Mouse (Mus musculus) intestine, embryonic 16.5 days (tissue): ENCODE data around the gene Cc2d1a. TPM values are rescaled to one million over a fixed set of nuclear protein-coding genes. Genes with fewer than 3 reads are reported as not detected.
A peak's percentile ranks its signal among the peaks of the same experiment; 100 is the strongest.

Experiments used
- ATAC-seq: fragments of 200-750 bp; cut with Nextera tagmentation; 2 replicates; pipeline ENCODE4 v1.8.0; 2017; ENCODE audit warnings: moderate TSS enrichment, moderate library complexity
- H3K27ac ChIP-seq: fragments of 300-500 bp; sonication (generic); 2 replicates; pipeline ENCODE4 v1.5.1; 2014; ENCODE audit warnings: mild to moderate bottlenecking, low read length
- H3K27me3 ChIP-seq: fragments of 300-500 bp; sonication (generic); replicated peaks from 2 replicates; pipeline ENCODE4 v1.6.1; 2014; ENCODE audit warnings: low read length, control low read depth, mixed read lengths; ENCODE audit not compliant: control insufficient read depth, insufficient read depth
- H3K36me3 ChIP-seq: fragments of 300-500 bp; sonication (generic); 2 replicates; pipeline ENCODE4 v1.6.1; 2014; ENCODE audit warnings: low read length, control low read depth; ENCODE audit not compliant: control insufficient read depth, insufficient read depth
- H3K4me1 ChIP-seq: fragments of 300-500 bp; sonication (generic); 2 replicates; pipeline ENCODE4 v1.6.1; 2014; ENCODE audit warnings: low read length, control low read depth, mixed read lengths; ENCODE audit not compliant: control insufficient read depth, insufficient read depth
- H3K4me2 ChIP-seq: fragments of 300-500 bp; sonication (generic); 2 replicates; pipeline ENCODE4 v1.6.1; 2014; ENCODE audit warnings: low read depth, low read length, control low read depth
- H3K4me3 ChIP-seq: fragments of 300-500 bp; sonication (generic); 2 replicates; pipeline ENCODE4 v1.5.1; 2014; ENCODE audit warnings: mild to moderate bottlenecking, low read length
- H3K9ac ChIP-seq: fragments of 300-500 bp; sonication (generic); 2 replicates; pipeline ENCODE4 v1.6.1; 2014; ENCODE audit warnings: low read depth, low read length
- H3K9me3 ChIP-seq: fragments of 300-500 bp; sonication (generic); 2 replicates; pipeline ENCODE4 v1.6.1; 2016; ENCODE audit warnings: low read length, control low read depth; ENCODE audit not compliant: control insufficient read depth
- whole genome bisulfite sequencing: fragments of 180-500 bp; shearing (Covaris S2); extraction: QIAGEN DNeasy Blood & Tissue Kit; methylation state at CpG from one replicate; pipeline ENCODE4 v1.1.7; 2014; 5-methylcytosine and 5-hydroxymethylcytosine counted together
- polyA plus RNA-seq: library from polyadenylated mRNA; unstranded; fragments of >200 nt; fragmentation: Nextera tagmentation; extraction: Ambion mirVana; gene quantifications from 2 replicates; pipeline ENCODE4 v1.2.1, GENCODE M21; 2015

Gene Cc2d1a
- polyA plus RNA-seq, 1 experiment from 2014 or later, result 26.0 TPM

- Histone ChIP-seq H3K27me3 (no peaks in the 10 kb centered on the region), H3K36me3 (no peaks in the 10 kb centered on the region), H3K27ac (no peak within 1 kb of the TSS), H3K9me3 (no peaks in the 10 kb centered on the region), H3K4me3 (no peak within 1 kb of the TSS), H3K9ac (no peak within 1 kb of the TSS), H3K4me2 (no peak within 1 kb of the TSS), H3K4me1 (no peaks in the 10 kb centered on the region)
- peak; percentile 56; the same call in 1 of the 2 replicates for ATAC-seq
- WGBS, result 42% methylated on average over 8 of the region's 9 CpGs
These were observed 22.1 kb downstream of the Cc2d1a start, which contains the start of gene Podnl1 for GRCm38 (mm10) chr8:84125656-84126055. Gene Podnl1 (plus strand): TSS chr8:84125989.

GRCm38 (mm10) chr8:84122151-84122550, 25.6 kb downstream of the Cc2d1a start:
- WGBS, result 84% methylated on average over 3 of the region's 3 CpGs
- Histone ChIP-seq H3K4me1 (no peaks in the 10 kb centered on the region), H3K9ac (no peak overlapping the region), H3K4me3 (no peak overlapping the region), H3K36me3 (no peaks in the 10 kb centered on the region), H3K4me2 (no peak overlapping the region), H3K27me3 (no peaks in the 10 kb centered on the region), H3K27ac (no peak overlapping the region), H3K9me3 (no peaks in the 10 kb centered on the region)
- ATAC-seq, result no peak

GRCm38 (mm10) chr8:84115646-84116045, 32.1 kb downstream of the Cc2d1a start:
- Histone ChIP-seq H3K4me2 (no peak overlapping the region), H3K9me3 (no peaks in the 10 kb centered on the region), H3K36me3 (no peaks in the 10 kb centered on the region), H3K27ac (no peak overlapping the region), H3K9ac (no peak overlapping the region), H3K4me1 (no peaks in the 10 kb centered on the region), H3K27me3 (no peaks in the 10 kb centered on the region), H3K4me3 (no peak overlapping the region)
- ATAC-seq, result no peak
- WGBS, result 88% methylated on average over 6 of the region's 6 CpGs

- WGBS, result 86% methylated on average over 6 of the region's 6 CpGs
- H3K27me3 ChIP-seq, result no peaks in the 10 kb centered on the region
- no peaks in the 10 kb centered on the region for H3K9me3 ChIP-seq
- H3K9ac ChIP-seq, result no peak overlapping the region
- H3K36me3 ChIP-seq, result peaks cover 4% of the 10 kb centered on the region; the same call in 1 of the 2 replicates
- peaks cover 19% of the 10 kb centered on the region for H3K4me1 ChIP-seq
- H3K4me3 ChIP-seq, result no peak overlapping the region
- no peak for ATAC-seq
- no peak overlapping the region for H3K4me2 ChIP-seq
- no peak overlapping the region for H3K27ac ChIP-seq
These were observed 41.3 kb downstream of the Cc2d1a start for GRCm38 (mm10) chr8:84106216-84107040.

- Histone ChIP-seq H3K27ac (no peak overlapping the region), H3K27me3 (no peaks in the 10 kb centered on the region), H3K36me3 (peaks cover 6% of the 10 kb centered on the region; the same call in 1 of the 2 replicates), H3K4me1 (peaks cover 19% of the 10 kb centered on the region), H3K4me3 (no peak overlapping the region), H3K9me3 (no peaks in the 10 kb centered on the region), H3K4me2 (no peak overlapping the region), H3K9ac (no peak overlapping the region)
- WGBS, result 60% methylated on average over 2 of the region's 2 CpGs
- no peak for ATAC-seq
These were observed 42.1 kb downstream of the Cc2d1a start for GRCm38 (mm10) chr8:84105676-84106075.

- Histone ChIP-seq H3K27me3 (no peaks in the 10 kb centered on the region), H3K4me2 (peak within 1 kb of the TSS; percentile 72), H3K4me1 (peaks cover 19% of the 10 kb centered on the region), H3K9ac (peak within 1 kb of the TSS; percentile 91), H3K27ac (peak within 1 kb of the TSS; percentile 82), H3K36me3 (peaks cover 6% of the 10 kb centered on the region; the same call in 1 of the 2 replicates), H3K9me3 (no peaks in the 10 kb centered on the region), H3K4me3 (peak within 1 kb of the TSS; percentile 73)
- 6% methylated on average over 42 of the region's 42 CpGs for WGBS
- ATAC-seq, result peak; percentile 97
These were observed 42.8 kb downstream of the Cc2d1a start, which contains the start of gene Dcaf15 for GRCm38 (mm10) chr8:84104697-84105609. Gene Dcaf15 (minus strand): TSS chr8:84104768.

- ATAC-seq, result peak; percentile 77
- Histone ChIP-seq H3K27me3 (no peaks in the 10 kb centered on the region), H3K9ac (peak overlapping the region; percentile 91), H3K9me3 (no peaks in the 10 kb centered on the region), H3K36me3 (peaks cover 6% of the 10 kb centered on the region; the same call in 1 of the 2 replicates), H3K4me1 (peaks cover 19% of the 10 kb centered on the region), H3K4me3 (peak overlapping the region; percentile 73), H3K4me2 (peak overlapping the region; percentile 72), H3K27ac (peak overlapping the region; percentile 82)
- under 1% methylated on average over 23 of the region's 29 CpGs for WGBS
These were observed 43.5 kb downstream of the Cc2d1a start for GRCm38 (mm10) chr8:84104221-84104620.

- Histone ChIP-seq H3K4me2 (peak overlapping the region; percentile 72), H3K4me3 (peak overlapping the region; percentile 73), H3K4me1 (peaks cover 19% of the 10 kb centered on the region), H3K9ac (peak overlapping the region; percentile 91), H3K36me3 (peaks cover 10% of the 10 kb centered on the region; the same call in 1 of the 2 replicates), H3K9me3 (no peaks in the 10 kb centered on the region), H3K27ac (peak overlapping the region; percentile 72), H3K27me3 (no peaks in the 10 kb centered on the region)
- WGBS, result 42% methylated on average over 3 of the region's 3 CpGs
- peak; percentile 29 for ATAC-seq
These were observed 44.1 kb downstream of the Cc2d1a start for GRCm38 (mm10) chr8:84103601-84104000.
